Mouse (Mus musculus) heart, postnatal 0 days (tissue): ENCODE data around the gene Ppil1.

Experiments
- CTCF ChIP-seq: IDR thresholded peaks from 2 replicates; pipeline ENCODE4 v1.5.1; 2016; ENCODE audit warnings: antibody characterized with exemption, control low read depth, low read depth
- EP300 ChIP-seq: IDR thresholded peaks from 2 replicates; pipeline ENCODE4 v1.6.1; 2016; ENCODE audit warnings: antibody characterized with exemption, low read depth

DNA sequence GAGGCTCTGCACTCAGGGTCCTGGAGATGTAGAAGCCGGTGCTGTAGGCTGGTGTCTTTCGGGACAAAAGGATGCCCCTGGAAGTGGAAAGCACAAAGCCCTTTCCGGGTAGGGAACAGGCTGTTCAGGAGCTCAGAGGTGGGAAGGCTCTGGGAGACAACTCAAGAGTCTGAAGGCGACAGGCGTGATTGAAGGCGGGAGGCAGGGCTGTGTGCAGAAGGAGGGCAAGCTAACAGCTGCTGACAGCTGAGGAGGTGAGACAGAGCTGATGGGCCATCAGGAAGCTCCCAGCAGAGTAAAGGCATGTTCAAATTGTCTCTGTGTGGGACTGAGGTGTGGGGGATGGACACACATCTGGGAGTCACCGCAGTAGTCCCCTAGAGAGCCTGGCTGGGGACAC is 27.9 kb downstream of the Ppil1 start:
- TF ChIP-seq CTCF (no peak), EP300 (no peak)
